Mouse (Mus musculus): ENCODE measurements around the gene Irf9.

DNA sequence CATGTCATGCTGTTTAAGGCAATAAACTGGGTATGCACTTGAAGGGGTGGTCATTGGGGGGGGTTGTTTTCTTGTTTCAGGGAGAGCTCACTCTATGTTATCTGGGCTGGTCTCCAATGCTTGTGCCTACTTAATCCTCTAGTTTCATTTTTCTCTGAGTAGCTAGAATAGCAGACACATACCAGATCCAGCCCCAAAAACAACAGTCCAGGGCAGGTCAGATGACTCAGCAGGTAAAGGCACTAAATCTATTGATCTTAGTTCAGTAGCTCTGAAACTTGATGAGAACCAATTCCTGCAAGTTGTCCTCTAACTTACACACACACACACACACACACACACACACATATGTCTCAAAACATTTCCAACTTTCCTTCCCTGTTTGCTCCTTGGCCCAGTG is 31.6 kb upstream of the Irf9 start:
- no peak for TF ChIP-seq CTCF (IDR thresholded peaks at IDR 0.05 in 2 of 3, conservative IDR thresholded peaks at IDR 0.05 in 1 of 3; ENCODE audit: control insufficient read depth in 1 of 3, insufficient read depth in 1 of 3, low read depth in 2 of 3, low read length in 3 of 3, poor library complexity in 1 of 3, severe bottlenecking in 1 of 3)
- TF ChIP-seq CHD1 (IDR thresholded peaks at IDR 0.05; ENCODE audit: low read depth, low read length) = no peak
- no peak for TF ChIP-seq TCF12 (IDR thresholded peaks at IDR 0.05; ENCODE audit: low read depth, low read length)
- no peak for TF ChIP-seq POLR2A (IDR thresholded peaks at IDR 0.05; ENCODE audit: control insufficient read depth in 1 of 2, insufficient read depth in 1 of 2, low read depth in 1 of 2, low read length in 2 of 2, poor library complexity in 1 of 2)
- no peak for TF ChIP-seq BHLHE40 (IDR thresholded peaks at IDR 0.05; ENCODE audit: borderline replicate concordance, low read depth, low read length)

Data from MEL (cell line).